Mouse (Mus musculus): Measurements from ENCODE around the gene Prr7. TPM values are rescaled to one million over a fixed set of nuclear protein-coding genes. Genes with fewer than 3 reads are reported as not detected.

The Prr7 gene
- total and polyA plus RNA-seq, 3 experiments: 0.60 to 1.2 (median 0.89) TPM

- H3K36me3 ChIP-seq (replicated peaks in 1 of 2; ENCODE audit: control insufficient read depth in 1 of 2, insufficient read depth in 1 of 2, low read length in 1 of 2): peaks cover 4 to 33% of the 10 kb centered on the region in 2 experiments
- no peak overlapping the region for H3K27ac ChIP-seq (ENCODE audit: insufficient read depth, low read depth)
- H3K4me1 ChIP-seq (ENCODE audit: control insufficient read depth in 1 of 2, insufficient read depth in 2 of 2): no peaks in the 10 kb centered on the region
- dilution Hi-C loops (cut with MboI; ENCODE audit: extremely low pct_ligation_motif_present, extremely low pct_unique_long_range_greater_than_20kb, low sequenced_read_pairs) (no loop called here), in situ Hi-C loops (cut with MboI; ENCODE audit: low pct_ligation_motif_present, low pct_unique_long_range_greater_than_20kb, low sequenced_read_pairs) (no loop called here)
- no peak overlapping the region for H3K9ac ChIP-seq (ENCODE audit: insufficient read depth, low read depth)
- H3K4me3 ChIP-seq (replicated peaks in 1 of 3; ENCODE audit: low read depth in 2 of 3, low read length in 2 of 3, poor library complexity in 1 of 3): no peak overlapping the region
- H3K27me3 ChIP-seq (replicated peaks): peaks cover 33% of the 10 kb centered on the region
- H3K4me2 ChIP-seq (ENCODE audit: insufficient read depth, low read depth, poor library complexity, severe bottlenecking): no peak overlapping the region
- TF ChIP-seq GABPA (IDR thresholded peaks at IDR 0.05; ENCODE audit: insufficient replicate concordance, low read depth, low read length): no peak
- TF ChIP-seq EP300 (IDR thresholded peaks at IDR 0.05; ENCODE audit: low read length): no peak
- TF ChIP-seq SMC3 (IDR thresholded peaks at IDR 0.05; ENCODE audit: low read depth, low read length): no peak
- no peak for TF ChIP-seq MYC (IDR thresholded peaks at IDR 0.05; ENCODE audit: low read depth, low read length)
- no peak for TF ChIP-seq POLR2AphosphoS2 (IDR thresholded peaks at IDR 0.05; ENCODE audit: low read depth, low read length)
- no peaks in the 10 kb centered on the region for H3K79me2 ChIP-seq (replicated peaks; ENCODE audit: control insufficient read depth, extremely low read depth, insufficient read depth, poor library complexity, severe bottlenecking)
- DNase-seq (ENCODE audit: extremely low read depth): no peak
- H3K9me3 ChIP-seq (replicated peaks; ENCODE audit: low read length): no peaks in the 10 kb centered on the region
Measured at GRCm38 (mm10) chr13:55494883-55495621, 31.0 kb downstream of the Prr7 start.

GRCm38 (mm10) chr13:55495702-55496101 lies 31.6 kb downstream of the Prr7 start:
- dilution Hi-C loops (cut with MboI; ENCODE audit: extremely low pct_ligation_motif_present, extremely low pct_unique_long_range_greater_than_20kb, low sequenced_read_pairs): no loop called here
- no peak overlapping the region for H3K4me2 ChIP-seq (ENCODE audit: insufficient read depth, low read depth, poor library complexity, severe bottlenecking)
- no peak overlapping the region for H3K27ac ChIP-seq (ENCODE audit: insufficient read depth, low read depth)
- peaks cover 4 to 39% of the 10 kb centered on the region in 2 experiments for H3K36me3 ChIP-seq (replicated peaks in 1 of 2; ENCODE audit: control insufficient read depth in 1 of 2, insufficient read depth in 1 of 2, low read length in 1 of 2)
- H3K79me2 ChIP-seq (replicated peaks; ENCODE audit: control insufficient read depth, extremely low read depth, insufficient read depth, poor library complexity, severe bottlenecking): no peaks in the 10 kb centered on the region
- in situ Hi-C loops (cut with MboI; ENCODE audit: low pct_ligation_motif_present, low pct_unique_long_range_greater_than_20kb, low sequenced_read_pairs): no loop called here
- no peak for DNase-seq (ENCODE audit: extremely low read depth)
- no peak overlapping the region for H3K9ac ChIP-seq (ENCODE audit: insufficient read depth, low read depth)
- no peak overlapping the region for H3K4me3 ChIP-seq (replicated peaks in 1 of 3; ENCODE audit: low read depth in 2 of 3, low read length in 2 of 3, poor library complexity in 1 of 3)
- H3K9me3 ChIP-seq (replicated peaks; ENCODE audit: low read length): no peaks in the 10 kb centered on the region
- TF ChIP-seq BHLHE40 (IDR thresholded peaks at IDR 0.05; ENCODE audit: low read depth, low read length): no peak
- TF ChIP-seq IRF4 (IDR thresholded peaks at IDR 0.05; ENCODE audit: low read depth, low read length): no peak
- TF ChIP-seq TCF12 (IDR thresholded peaks at IDR 0.05; ENCODE audit: low read depth, low read length): no peak
- TF ChIP-seq TBP (conservative IDR thresholded peaks at IDR 0.05; ENCODE audit: low read depth, low read length): no peak
- TF ChIP-seq HCFC1 (IDR thresholded peaks at IDR 0.05; ENCODE audit: low read depth, low read length): no peak
- TF ChIP-seq MAZ (IDR thresholded peaks at IDR 0.05; ENCODE audit: low read depth, low read length): no peak
- TF ChIP-seq ZKSCAN1 (IDR thresholded peaks at IDR 0.05; ENCODE audit: borderline replicate concordance, low read depth, low read length): no peak
- no peak for TF ChIP-seq GABPA (IDR thresholded peaks at IDR 0.05; ENCODE audit: insufficient replicate concordance, low read depth, low read length)
- no peak for TF ChIP-seq MEF2A (IDR thresholded peaks at IDR 0.05; ENCODE audit: borderline replicate concordance, low read depth, low read length)
- TF ChIP-seq MYC (IDR thresholded peaks at IDR 0.05; ENCODE audit: low read depth, low read length): no peak
- no peak for TF ChIP-seq RCOR1 (conservative IDR thresholded peaks at IDR 0.05; ENCODE audit: low read depth, low read length)
- no peak for TF ChIP-seq KAT2A (IDR thresholded peaks at IDR 0.05; ENCODE audit: insufficient replicate concordance, low read length)
- no peak for TF ChIP-seq RAD21 (IDR thresholded peaks at IDR 0.05; ENCODE audit: low read depth, low read length)
- no peak for TF ChIP-seq ZMIZ1 (IDR thresholded peaks at IDR 0.05; ENCODE audit: low read depth, low read length)
- no peak for TF ChIP-seq MXI1 (IDR thresholded peaks at IDR 0.05; ENCODE audit: low read depth, low read length)
- H3K4me1 ChIP-seq (ENCODE audit: control insufficient read depth in 1 of 2, insufficient read depth in 2 of 2): no peaks in the 10 kb centered on the region
- H3K27me3 ChIP-seq (replicated peaks): peaks cover 32% of the 10 kb centered on the region
